Mouse (Mus musculus): Measurements from ENCODE around the gene Plekhh2. TPM values are rescaled to one million over a fixed set of nuclear protein-coding genes. Genes with fewer than 3 reads are reported as not detected.

Gene Plekhh2
- polyA plus RNA-seq, 1 experiment from 2014 or later: 8.8 TPM

DNA sequence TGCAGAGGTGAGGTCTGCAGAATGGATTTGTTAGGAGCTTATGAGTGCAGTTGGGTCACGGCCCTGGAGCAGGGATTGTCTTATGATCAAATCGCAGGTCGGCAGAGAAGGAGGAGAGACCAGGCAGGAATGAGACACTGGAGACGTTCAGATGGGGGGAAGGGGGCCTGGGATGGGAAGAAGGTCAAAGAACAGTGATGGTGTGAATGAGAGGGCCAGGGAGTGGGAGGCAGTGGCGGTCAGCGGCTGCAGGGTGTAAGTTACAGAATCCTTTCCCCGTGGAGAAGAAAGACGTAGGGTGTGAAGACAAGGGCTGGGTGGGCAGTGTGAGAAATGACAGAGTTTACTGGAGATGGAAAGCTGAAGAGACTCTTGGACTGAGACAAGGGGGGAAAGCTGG lies 69.1 kb downstream of the Plekhh2 start:
- H3K9me3 ChIP-seq: no peaks in the 10 kb centered on the region
- H3K27me3 ChIP-seq: no peaks in the 10 kb centered on the region
- ATAC-seq (ENCODE audit: low FRiP score, low read depth): no peak
- WGBS: 49% methylated on average over 8 of the region's 8 CpGs
- H3K27ac ChIP-seq: peak overlapping the region; percentile 3; the same call in 1 of the 2 replicates
- H3K9ac ChIP-seq: no peak overlapping the region
- peaks cover 31% of the 10 kb centered on the region for H3K36me3 ChIP-seq
- no peak overlapping the region for H3K4me3 ChIP-seq
- H3K4me1 ChIP-seq: peaks cover 30% of the 10 kb centered on the region
- H3K4me2 ChIP-seq (replicated peaks): no peak overlapping the region

GRCm38 (mm10) chr17:84581740-84582414 lies 70.2 kb downstream of the Plekhh2 start:
- WGBS: 37% methylated on average over 8 of the region's 8 CpGs
- Histone ChIP-seq H3K27me3 (no peaks in the 10 kb centered on the region), H3K9me3 (no peaks in the 10 kb centered on the region), H3K4me3 (no peak overlapping the region), H3K9ac (no peak overlapping the region), H3K4me2 (replicated peaks) (no peak overlapping the region), H3K27ac (peak overlapping the region; percentile 48; the same call in 1 of the 2 replicates), H3K36me3 (peaks cover 24% of the 10 kb centered on the region), H3K4me1 (peaks cover 30% of the 10 kb centered on the region)
- ATAC-seq (ENCODE audit: low FRiP score, low read depth): peak; percentile 57

GRCm38 (mm10) chr17:84584107-84584506 lies 72.4 kb downstream of the Plekhh2 start:
- no peaks in the 10 kb centered on the region for H3K9me3 ChIP-seq
- peaks cover 30% of the 10 kb centered on the region for H3K4me1 ChIP-seq
- no peak overlapping the region for H3K4me2 ChIP-seq (replicated peaks)
- no peaks in the 10 kb centered on the region for H3K27me3 ChIP-seq
- no peak overlapping the region for H3K27ac ChIP-seq
- no peak for ATAC-seq (ENCODE audit: low FRiP score, low read depth)
- H3K36me3 ChIP-seq: peaks cover 11% of the 10 kb centered on the region
- no peak overlapping the region for H3K4me3 ChIP-seq
- WGBS: 77% methylated on average over 9 of the region's 9 CpGs
- H3K9ac ChIP-seq: no peak overlapping the region

GRCm38 (mm10) chr17:84585104-84585503 lies 73.4 kb downstream of the Plekhh2 start:
- Histone ChIP-seq H3K4me2 (replicated peaks) (no peak overlapping the region), H3K4me1 (peaks cover 24% of the 10 kb centered on the region), H3K27ac (no peak overlapping the region; the same call in 1 of the 2 replicates), H3K9ac (no peak overlapping the region), H3K27me3 (no peaks in the 10 kb centered on the region), H3K4me3 (no peak overlapping the region), H3K36me3 (peaks cover 21% of the 10 kb centered on the region), H3K9me3 (no peaks in the 10 kb centered on the region)
- ATAC-seq (ENCODE audit: low FRiP score, low read depth): peak; percentile 81
- WGBS: 56% methylated on average over 8 of the region's 8 CpGs

GRCm38 (mm10) chr17:84590065-84590464 lies 78.4 kb downstream of the Plekhh2 start:
- no peaks in the 10 kb centered on the region for H3K9me3 ChIP-seq
- no peak overlapping the region for H3K4me2 ChIP-seq (replicated peaks)
- peaks cover 60% of the 10 kb centered on the region for H3K36me3 ChIP-seq
- no peak overlapping the region for H3K4me3 ChIP-seq
- H3K9ac ChIP-seq: no peak overlapping the region
- no peaks in the 10 kb centered on the region for H3K27me3 ChIP-seq
- ATAC-seq (ENCODE audit: low FRiP score, low read depth): no peak
- no peak overlapping the region for H3K27ac ChIP-seq
- WGBS: 95% methylated on average over 7 of the region's 7 CpGs
- peaks cover 3% of the 10 kb centered on the region; the same call in 1 of the 2 replicates for H3K4me1 ChIP-seq

DNA sequence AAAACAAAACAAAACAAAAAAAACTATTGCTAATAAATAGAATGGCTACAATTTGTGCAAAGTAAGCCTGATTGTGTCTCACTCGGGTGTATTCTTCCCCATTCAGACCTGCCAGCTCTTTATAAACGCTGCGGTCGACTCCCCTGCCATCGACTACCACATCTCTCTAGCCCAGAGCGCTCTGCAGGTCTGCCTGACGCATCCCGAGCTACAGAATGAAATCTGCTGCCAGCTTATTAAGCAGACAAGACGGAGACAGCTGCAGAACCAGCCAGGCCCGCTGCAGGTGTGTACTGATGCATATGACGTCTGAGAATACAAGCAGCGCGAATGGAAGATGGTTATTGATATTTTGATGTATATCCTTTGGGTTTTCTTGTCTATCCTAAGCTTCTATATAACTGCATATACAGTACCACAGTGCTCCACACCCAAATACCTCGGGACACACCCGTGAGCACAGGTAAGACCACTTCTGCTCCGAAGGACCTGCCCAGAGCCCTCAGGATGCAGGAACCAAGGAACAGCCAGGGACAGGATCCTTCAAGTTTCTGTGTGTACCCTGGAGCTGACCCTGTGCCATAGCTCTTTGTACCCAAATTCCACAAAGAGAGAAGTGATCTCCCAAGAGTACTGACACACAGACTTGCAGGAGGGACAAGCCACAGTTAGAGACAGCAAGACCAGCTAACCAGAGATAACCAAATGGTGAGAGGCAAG lies 79.9 kb downstream of the Plekhh2 start:
- 94% methylated on average over 16 of the region's 16 CpGs for WGBS
- H3K9ac ChIP-seq: no peak overlapping the region
- ATAC-seq (ENCODE audit: low FRiP score, low read depth): no peak
- peaks cover 62% of the 10 kb centered on the region for H3K36me3 ChIP-seq
- no peaks in the 10 kb centered on the region for H3K9me3 ChIP-seq
- no peak overlapping the region for H3K27ac ChIP-seq
- peaks cover 9% of the 10 kb centered on the region for H3K4me1 ChIP-seq
- no peak overlapping the region for H3K4me3 ChIP-seq
- no peaks in the 10 kb centered on the region for H3K27me3 ChIP-seq
- H3K4me2 ChIP-seq (replicated peaks): no peak overlapping the region

- ATAC-seq (ENCODE audit: low FRiP score, low read depth): peak; percentile 76
- Histone ChIP-seq H3K36me3 (peaks cover 42% of the 10 kb centered on the region), H3K27me3 (no peaks in the 10 kb centered on the region), H3K4me3 (no peak overlapping the region), H3K4me1 (peaks cover 32% of the 10 kb centered on the region), H3K4me2 (replicated peaks) (peak overlapping the region; percentile 44), H3K27ac (peak overlapping the region; percentile 62), H3K9me3 (no peaks in the 10 kb centered on the region), H3K9ac (no peak overlapping the region)
- WGBS: 22% methylated on average over 10 of the region's 10 CpGs
Measured at GRCm38 (mm10) chr17:84596015-84596441, 84.3 kb downstream of the Plekhh2 start.

GRCm38 (mm10) chr17:84596501-84596900 lies 84.8 kb downstream of the Plekhh2 start:
- peaks cover 35% of the 10 kb centered on the region for H3K4me1 ChIP-seq
- no peaks in the 10 kb centered on the region for H3K27me3 ChIP-seq
- peak overlapping the region; percentile 44 for H3K4me2 ChIP-seq (replicated peaks)
- no peak overlapping the region for H3K9ac ChIP-seq
- WGBS: 46% methylated on average over 7 of the region's 7 CpGs
- peaks cover 39% of the 10 kb centered on the region for H3K36me3 ChIP-seq
- peak overlapping the region; percentile 62 for H3K27ac ChIP-seq
- no peaks in the 10 kb centered on the region for H3K9me3 ChIP-seq
- H3K4me3 ChIP-seq: no peak overlapping the region
- ATAC-seq (ENCODE audit: low FRiP score, low read depth): no peak

- Histone ChIP-seq H3K27ac (no peak overlapping the region), H3K4me3 (no peak overlapping the region), H3K4me1 (peaks cover 40% of the 10 kb centered on the region), H3K27me3 (no peaks in the 10 kb centered on the region), H3K9ac (no peak overlapping the region), H3K4me2 (replicated peaks) (no peak overlapping the region), H3K9me3 (no peaks in the 10 kb centered on the region), H3K36me3 (peaks cover 34% of the 10 kb centered on the region)
- 88% methylated on average over 12 of the region's 12 CpGs for WGBS
- ATAC-seq (ENCODE audit: low FRiP score, low read depth): no peak
Measured at GRCm38 (mm10) chr17:84597859-84598258, 86.2 kb downstream of the Plekhh2 start.

DNA sequence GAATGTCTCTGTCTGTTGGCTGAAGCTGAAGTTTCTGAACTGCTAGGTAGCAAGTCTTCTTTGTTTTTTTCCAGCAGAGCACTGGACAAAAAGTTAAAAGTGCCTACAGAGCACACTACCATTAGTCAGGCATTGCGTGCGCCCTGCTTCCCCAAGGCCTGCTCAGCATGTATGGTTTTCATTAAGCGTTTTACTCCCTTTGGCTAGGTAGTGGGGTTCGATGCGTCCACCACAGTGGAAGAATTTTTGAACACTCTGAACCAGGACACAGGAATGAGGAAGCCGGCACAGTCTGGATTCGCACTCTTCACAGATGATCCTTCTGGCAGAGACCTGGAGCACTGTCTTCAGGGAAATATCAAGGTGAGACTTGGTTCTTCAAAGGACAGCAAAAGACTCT lies 87.2 kb downstream of the Plekhh2 start:
- Histone ChIP-seq H3K9me3 (no peaks in the 10 kb centered on the region), H3K36me3 (peaks cover 30% of the 10 kb centered on the region), H3K27me3 (no peaks in the 10 kb centered on the region), H3K9ac (peak overlapping the region; percentile 1; the same call in 1 of the 2 replicates), H3K4me1 (peaks cover 40% of the 10 kb centered on the region), H3K4me2 (replicated peaks) (no peak overlapping the region), H3K4me3 (no peak overlapping the region), H3K27ac (peak overlapping the region; percentile 74; the same call in 1 of the 2 replicates)
- 0 out of 2 replicates have a peak, but pooled peaks have one; percentile 39 for ATAC-seq (ENCODE audit: low FRiP score, low read depth)
- WGBS: 36% methylated on average over 7 of the region's 7 CpGs

GRCm38 (mm10) chr17:84600051-84600983 lies 88.6 kb downstream of the Plekhh2 start:
- 60% methylated on average over 9 of the region's 9 CpGs for WGBS
- Histone ChIP-seq H3K36me3 (peaks cover 30% of the 10 kb centered on the region), H3K4me1 (peaks cover 40% of the 10 kb centered on the region), H3K4me2 (replicated peaks) (no peak overlapping the region), H3K27me3 (no peaks in the 10 kb centered on the region), H3K9me3 (no peaks in the 10 kb centered on the region), H3K27ac (no peak overlapping the region), H3K9ac (no peak overlapping the region), H3K4me3 (no peak overlapping the region)
- no peak for ATAC-seq (ENCODE audit: low FRiP score, low read depth)

Measured in limb, embryonic 13.5 days (tissue).